Mouse (Mus musculus): ENCODE data around the gene Eras.

DNA sequence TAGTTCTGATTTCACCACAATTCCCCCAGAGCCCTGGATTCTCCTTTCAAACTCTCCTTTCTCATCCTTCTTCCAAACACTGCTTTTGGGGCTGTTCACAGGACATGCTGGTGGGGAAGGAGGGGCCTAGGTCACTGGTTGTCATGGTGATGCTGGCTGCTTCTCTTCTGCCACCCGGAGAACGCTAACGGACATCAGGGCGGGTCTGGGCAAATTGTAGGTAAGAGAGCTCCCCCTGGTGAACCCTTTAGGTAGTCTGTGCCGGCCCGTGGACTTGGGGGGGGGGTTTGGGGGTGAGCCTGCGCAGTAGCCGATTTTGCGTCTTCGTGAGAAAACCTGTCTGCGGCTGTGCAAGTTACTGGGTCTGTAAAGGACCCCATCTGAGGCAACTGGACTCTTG, 48.6 kb downstream of the Eras start:
- TF ChIP-seq CTCF (IDR thresholded peaks at IDR 0.05; ENCODE audit: low read depth), result peak; percentile 62
- no peak for TF ChIP-seq EP300 (IDR thresholded peaks at IDR 0.05; ENCODE audit: low read depth)

All from liver, postnatal 0 days (tissue).